Mouse (Mus musculus): ENCODE results near the gene Ceacam9. TPM values are rescaled to one million over a fixed set of nuclear protein-coding genes. Genes with fewer than 3 reads are reported as not detected.

The Ceacam9 gene
- polyA plus RNA-seq, 1 experiment from 2014 or later = 0.33 TPM

GRCm38 (mm10) chr7:16755362-16756017, 33.8 kb downstream of the Ceacam9 start:
- no peaks in the 10 kb centered on the region for H3K27me3 ChIP-seq (ENCODE audit: control insufficient read depth, insufficient read depth, low read length)
- no peaks in the 10 kb centered on the region for H3K36me3 ChIP-seq (ENCODE audit: control insufficient read depth, insufficient read depth)
- H3K9me3 ChIP-seq (replicated peaks; ENCODE audit: control insufficient read depth, low read length) = no peaks in the 10 kb centered on the region
- ATAC-seq (replicated peaks; ENCODE audit: extremely low read depth, insufficient read depth, low FRiP score) = peak; percentile 50; the same call in 1 of the 2 replicates
- no peak overlapping the region for H3K4me3 ChIP-seq (ENCODE audit: low read length)
- WGBS = 31% methylated on average over 17 of the region's 17 CpGs
- no peaks in the 10 kb centered on the region; the same call in 1 of the 2 replicates for H3K4me1 ChIP-seq (ENCODE audit: control insufficient read depth, insufficient read depth, low read length)
- H3K9ac ChIP-seq (ENCODE audit: low read length) = no peak overlapping the region
- H3K4me2 ChIP-seq (ENCODE audit: low read depth, low read length) = no peak overlapping the region
- peak overlapping the region; percentile 48 for H3K27ac ChIP-seq (ENCODE audit: low read length)

- ATAC-seq (replicated peaks; ENCODE audit: extremely low read depth, insufficient read depth, low FRiP score) = no peak
- 66% methylated on average over 10 of the region's 11 CpGs for WGBS
- no peak overlapping the region for H3K9ac ChIP-seq (ENCODE audit: low read length)
- H3K27me3 ChIP-seq (ENCODE audit: control insufficient read depth, insufficient read depth, low read length) = no peaks in the 10 kb centered on the region
- H3K27ac ChIP-seq (ENCODE audit: low read length) = no peak overlapping the region
- H3K9me3 ChIP-seq (replicated peaks; ENCODE audit: control insufficient read depth, low read length) = no peaks in the 10 kb centered on the region
- H3K36me3 ChIP-seq (ENCODE audit: control insufficient read depth, insufficient read depth) = no peaks in the 10 kb centered on the region
- H3K4me3 ChIP-seq (ENCODE audit: low read length) = no peak overlapping the region
- peaks cover 10% of the 10 kb centered on the region for H3K4me1 ChIP-seq (ENCODE audit: control insufficient read depth, insufficient read depth, low read length)
- no peak overlapping the region for H3K4me2 ChIP-seq (ENCODE audit: low read depth, low read length)
Observed at GRCm38 (mm10) chr7:16758872-16759574, 37.3 kb downstream of the Ceacam9 start.

- peaks cover 10% of the 10 kb centered on the region for H3K4me1 ChIP-seq (ENCODE audit: control insufficient read depth, insufficient read depth, low read length)
- no peak overlapping the region for H3K4me3 ChIP-seq (ENCODE audit: low read length)
- peak overlapping the region; percentile 21; the same call in 1 of the 2 replicates for H3K27ac ChIP-seq (ENCODE audit: low read length)
- H3K4me2 ChIP-seq (ENCODE audit: low read depth, low read length) = no peak overlapping the region
- no peaks in the 10 kb centered on the region for H3K9me3 ChIP-seq (replicated peaks; ENCODE audit: control insufficient read depth, low read length)
- no peak overlapping the region for H3K9ac ChIP-seq (ENCODE audit: low read length)
- H3K27me3 ChIP-seq (ENCODE audit: control insufficient read depth, insufficient read depth, low read length) = no peaks in the 10 kb centered on the region
- 25% methylated on average over 8 of the region's 8 CpGs for whole genome bisulfite sequencing
- no peaks in the 10 kb centered on the region for H3K36me3 ChIP-seq (ENCODE audit: control insufficient read depth, insufficient read depth)
- no peak for ATAC-seq (replicated peaks; ENCODE audit: extremely low read depth, insufficient read depth, low FRiP score)
Observed at GRCm38 (mm10) chr7:16760292-16760691, 38.6 kb downstream of the Ceacam9 start.

- Histone ChIP-seq H3K4me1 (ENCODE audit: control insufficient read depth, insufficient read depth, low read length) (peaks cover 10% of the 10 kb centered on the region), H3K27ac (ENCODE audit: low read length) (peak overlapping the region; percentile 71), H3K27me3 (ENCODE audit: control insufficient read depth, insufficient read depth, low read length) (no peaks in the 10 kb centered on the region), H3K4me2 (ENCODE audit: low read depth, low read length) (peak overlapping the region; percentile 27; the same call in 1 of the 2 replicates), H3K9me3 (replicated peaks; ENCODE audit: control insufficient read depth, low read length) (no peaks in the 10 kb centered on the region), H3K36me3 (ENCODE audit: control insufficient read depth, insufficient read depth) (no peaks in the 10 kb centered on the region), H3K9ac (ENCODE audit: low read length) (no peak overlapping the region), H3K4me3 (ENCODE audit: low read length) (no peak overlapping the region)
- 35% methylated on average over 10 of the region's 10 CpGs for WGBS
- peak; percentile 66; the same call in 1 of the 2 replicates for ATAC-seq (replicated peaks; ENCODE audit: extremely low read depth, insufficient read depth, low FRiP score)
Observed at GRCm38 (mm10) chr7:16761005-16761481, 39.3 kb downstream of the Ceacam9 start.

- Histone ChIP-seq H3K27ac (ENCODE audit: low read length) (0 out of 2 replicates have a peak overlapping the region, but pooled peaks have one; percentile 3), H3K4me3 (ENCODE audit: low read length) (no peak overlapping the region), H3K9ac (ENCODE audit: low read length) (no peak overlapping the region), H3K4me2 (ENCODE audit: low read depth, low read length) (no peak overlapping the region), H3K9me3 (replicated peaks; ENCODE audit: control insufficient read depth, low read length) (no peaks in the 10 kb centered on the region), H3K27me3 (ENCODE audit: control insufficient read depth, insufficient read depth, low read length) (no peaks in the 10 kb centered on the region), H3K4me1 (ENCODE audit: control insufficient read depth, insufficient read depth, low read length) (peaks cover 10% of the 10 kb centered on the region), H3K36me3 (ENCODE audit: control insufficient read depth, insufficient read depth) (no peaks in the 10 kb centered on the region)
- 59% methylated on average over 5 of the region's 5 CpGs for WGBS
- no peak for ATAC-seq (replicated peaks; ENCODE audit: extremely low read depth, insufficient read depth, low FRiP score)
Observed at GRCm38 (mm10) chr7:16761630-16762029, 39.9 kb downstream of the Ceacam9 start.

- H3K9ac ChIP-seq (ENCODE audit: low read length) = no peak overlapping the region
- H3K36me3 ChIP-seq (ENCODE audit: control insufficient read depth, insufficient read depth) = no peaks in the 10 kb centered on the region
- no peaks in the 10 kb centered on the region for H3K9me3 ChIP-seq (replicated peaks; ENCODE audit: control insufficient read depth, low read length)
- no peak for ATAC-seq (replicated peaks; ENCODE audit: extremely low read depth, insufficient read depth, low FRiP score)
- 82% methylated on average over 7 of the region's 7 CpGs for WGBS
- no peak overlapping the region for H3K4me3 ChIP-seq (ENCODE audit: low read length)
- no peak overlapping the region for H3K4me2 ChIP-seq (ENCODE audit: low read depth, low read length)
- no peak overlapping the region for H3K27ac ChIP-seq (ENCODE audit: low read length)
- no peaks in the 10 kb centered on the region for H3K27me3 ChIP-seq (ENCODE audit: control insufficient read depth, insufficient read depth, low read length)
- H3K4me1 ChIP-seq (ENCODE audit: control insufficient read depth, insufficient read depth, low read length) = peaks cover 10% of the 10 kb centered on the region
Observed at GRCm38 (mm10) chr7:16763463-16764218, 41.9 kb downstream of the Ceacam9 start.

- H3K4me3 ChIP-seq (ENCODE audit: low read length) = no peak overlapping the region
- no peak overlapping the region for H3K4me2 ChIP-seq (ENCODE audit: low read depth, low read length)
- H3K9ac ChIP-seq (ENCODE audit: low read length) = no peak overlapping the region
- H3K27me3 ChIP-seq (ENCODE audit: control insufficient read depth, insufficient read depth, low read length) = no peaks in the 10 kb centered on the region
- WGBS = 62% methylated on average over 2 of the region's 2 CpGs
- H3K27ac ChIP-seq (ENCODE audit: low read length) = no peak overlapping the region
- H3K4me1 ChIP-seq (ENCODE audit: control insufficient read depth, insufficient read depth, low read length) = peaks cover 4% of the 10 kb centered on the region
- ATAC-seq (replicated peaks; ENCODE audit: extremely low read depth, insufficient read depth, low FRiP score) = peak; percentile 54; the same call in 1 of the 2 replicates
- H3K9me3 ChIP-seq (replicated peaks; ENCODE audit: control insufficient read depth, low read length) = no peaks in the 10 kb centered on the region; the same call in 1 of the 2 replicates
- no peaks in the 10 kb centered on the region for H3K36me3 ChIP-seq (ENCODE audit: control insufficient read depth, insufficient read depth)
Observed at GRCm38 (mm10) chr7:16766443-16766842, 44.7 kb downstream of the Ceacam9 start.
